Mouse (Mus musculus): ENCODE data around the gene Atg13.

Gene Atg13

GRCm38 (mm10) chr2:91695436-91696224, 14.7 kb downstream of the Atg13 start:
- in situ Hi-C loops (cut with MboI, MseI): no loop called here

GRCm38 (mm10) chr2:91689452-91689851, 20.9 kb downstream of the Atg13 start:
- in situ Hi-C loops (cut with MboI, MseI): no loop called here

GRCm38 (mm10) chr2:91683919-91684318, 26.5 kb downstream of the Atg13 start:
- in situ Hi-C loops (cut with MboI, MseI): no loop called here

- in situ Hi-C loops (cut with MboI, MseI): no loop called here
Observed at GRCm38 (mm10) chr2:91682850-91683249, 27.5 kb downstream of the Atg13 start.

GRCm38 (mm10) chr2:91676961-91677360, 33.4 kb downstream of the Atg13 start:
- in situ Hi-C loops (cut with MboI, MseI): no loop called here

- in situ Hi-C loops (cut with MboI, MseI): no loop called here
Observed at GRCm38 (mm10) chr2:91676420-91676819, 34.0 kb downstream of the Atg13 start.

GRCm38 (mm10) chr2:91674895-91675294, 35.5 kb downstream of the Atg13 start:
- in situ Hi-C loops (cut with MboI, MseI): no loop called here

- in situ Hi-C loops (cut with MboI, MseI): no loop called here
Observed at GRCm38 (mm10) chr2:91673587-91673986, 36.8 kb downstream of the Atg13 start.

GRCm38 (mm10) chr2:91670038-91670437, 40.3 kb downstream of the Atg13 start:
- in situ Hi-C loops (cut with MboI, MseI): no loop called here

GRCm38 (mm10) chr2:91669326-91669725, 41.0 kb downstream of the Atg13 start:
- in situ Hi-C loops (cut with MboI, MseI): no loop called here

- in situ Hi-C loops (cut with MboI, MseI): no loop called here
Observed at GRCm38 (mm10) chr2:91667747-91668146, 42.6 kb downstream of the Atg13 start.

GRCm38 (mm10) chr2:91666386-91666910, 43.9 kb downstream of the Atg13 start:
- in situ Hi-C loops (cut with MboI, MseI): no loop called here

GRCm38 (mm10) chr2:91664780-91665179, 45.6 kb downstream of the Atg13 start:
- in situ Hi-C loops (cut with MboI, MseI): no loop called here

- in situ Hi-C loops (cut with MboI, MseI): no loop called here
Observed at GRCm38 (mm10) chr2:91660981-91661380, 49.4 kb downstream of the Atg13 start.

GRCm38 (mm10) chr2:91659657-91660056, 50.7 kb downstream of the Atg13 start:
- in situ Hi-C loops (cut with MboI, MseI): no loop called here

GRCm38 (mm10) chr2:91656774-91657173, 53.6 kb downstream of the Atg13 start:
- in situ Hi-C loops (cut with MboI, MseI): no loop called here

GRCm38 (mm10) chr2:91655827-91656226, 54.5 kb downstream of the Atg13 start:
- in situ Hi-C loops (cut with MboI, MseI): no loop called here

GRCm38 (mm10) chr2:91655388-91655787, 55.0 kb downstream of the Atg13 start:
- in situ Hi-C loops (cut with MboI, MseI): no loop called here

- in situ Hi-C loops (cut with MboI, MseI): no loop called here
Observed at GRCm38 (mm10) chr2:91652863-91653262, 57.5 kb downstream of the Atg13 start.

- in situ Hi-C loops (cut with MboI, MseI): no loop called here
Observed at GRCm38 (mm10) chr2:91651458-91652258, 58.7 kb downstream of the Atg13 start.

GRCm38 (mm10) chr2:91650360-91650995, 59.9 kb downstream of the Atg13 start:
- in situ Hi-C loops (cut with MboI, MseI): no loop called here
